Mouse (Mus musculus) kidney, postnatal 14 days (tissue): Measurements from ENCODE around the gene Col4a4.

Experiments used
- DNase-seq: peaks from one replicate; pipeline ENCODE4 v3.0.0; 2022; ENCODE audit warnings: mixed read lengths

Gene Col4a4

DNA sequence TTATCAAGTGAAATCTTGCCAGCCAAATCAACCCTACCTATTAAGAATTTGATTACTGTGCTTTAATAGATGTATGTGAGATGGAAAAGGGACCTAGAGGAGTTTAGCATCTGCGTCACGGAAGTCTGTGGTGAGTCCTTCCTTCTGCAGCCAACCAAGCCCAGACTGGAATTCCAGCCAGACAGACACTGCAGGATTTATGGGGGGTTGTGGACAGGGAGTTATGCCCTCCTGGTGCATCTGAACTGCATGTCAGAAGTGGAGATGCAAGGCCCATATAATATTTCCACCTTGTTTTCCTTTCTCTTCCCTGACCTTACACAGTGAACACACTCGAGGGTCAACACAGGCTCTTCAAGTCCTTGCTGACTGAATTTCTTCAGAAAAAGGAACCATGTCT, 176.1 kb downstream of the Col4a4 start:
- DNase-seq, result no peak

- DNase-seq, result no peak
Observed at GRCm38 (mm10) chr1:82409271-82409670, 177.4 kb downstream of the Col4a4 start.

- no peak for DNase-seq
Observed at GRCm38 (mm10) chr1:82407786-82408185, 178.9 kb downstream of the Col4a4 start.
